Mouse (Mus musculus): ENCODE data around the gene Lcn2.
A peak's percentile ranks its signal among the peaks of the same experiment; 100 is the strongest.

Gene Lcn2

DNA sequence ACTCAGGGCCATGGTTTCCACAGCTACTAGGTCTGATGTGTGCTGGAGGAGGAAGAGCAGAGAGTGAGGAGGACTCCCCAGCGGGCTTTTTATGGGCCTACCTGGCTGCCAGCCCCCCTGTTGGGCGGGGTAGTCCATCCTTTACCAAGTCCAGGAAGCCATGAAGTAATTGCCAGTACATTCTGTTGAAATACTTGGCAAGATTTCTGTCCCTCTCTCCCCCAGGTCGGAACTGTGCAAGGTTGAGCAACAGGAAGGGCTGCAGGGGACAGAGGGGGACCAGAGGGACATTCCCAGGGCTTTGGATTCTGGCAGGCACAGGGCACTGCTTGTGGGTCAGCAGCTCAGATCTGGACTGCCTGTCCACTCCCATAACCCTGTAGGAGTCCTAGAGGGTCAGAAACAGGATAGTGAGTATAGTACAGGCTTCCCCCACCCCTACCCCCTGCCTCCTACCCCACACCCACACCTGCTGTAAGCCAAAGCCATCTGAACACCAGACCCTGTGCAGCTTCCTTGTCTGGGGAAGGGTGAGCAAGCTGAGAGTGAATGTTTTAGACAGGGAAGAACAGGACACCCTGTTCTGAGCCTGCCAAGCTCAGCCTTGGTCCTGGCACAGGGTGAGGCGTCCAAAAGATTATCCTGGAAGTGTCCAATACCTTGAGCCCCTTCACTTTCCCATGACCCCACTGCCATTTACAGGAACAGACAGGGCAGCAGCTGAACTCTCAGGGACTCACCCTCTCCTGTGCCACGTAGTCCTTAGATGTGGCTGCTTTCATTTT is at the start of gene Lcn2:
Lcn2 (minus strand) TSS at position 547 of the 785 bp plus-strand sequence.
- no peak for DNase-seq

DNA sequence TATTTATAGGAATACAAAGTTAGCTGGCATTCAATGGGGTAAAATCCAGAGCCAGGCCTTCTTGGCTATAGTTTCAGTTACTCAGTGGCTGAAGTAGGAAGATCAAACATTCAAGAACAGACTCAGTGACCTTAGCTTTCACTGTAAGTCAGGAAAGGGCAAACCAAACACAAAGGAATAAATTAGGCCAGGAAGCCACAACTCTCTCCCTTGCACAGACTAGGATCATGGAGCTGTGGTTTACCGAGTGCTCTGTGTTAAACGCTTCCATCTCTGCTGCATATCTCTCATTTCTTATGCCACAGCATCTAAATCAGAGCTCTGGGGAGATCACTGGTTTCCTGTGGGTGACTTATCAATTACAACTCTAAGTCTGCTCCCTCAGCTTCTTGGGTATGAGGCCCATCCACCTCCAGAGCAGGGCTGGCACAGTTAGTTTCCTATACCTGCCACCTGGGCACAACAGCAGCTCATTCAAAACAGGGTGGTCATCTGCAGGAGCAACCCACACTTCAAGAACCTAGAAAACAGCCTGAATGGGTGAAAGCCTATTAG is 49.6 kb upstream of the Lcn2 start:
- DNase-seq, result no peak

- DNase-seq, result no peak
Observed at GRCm38 (mm10) chr2:32436686-32437372, 48.8 kb upstream of the Lcn2 start.

- peak; percentile 66 to 76 for DNase-seq
Observed at GRCm38 (mm10) chr2:32430701-32431676, 42.9 kb upstream of the Lcn2 start.

DNA sequence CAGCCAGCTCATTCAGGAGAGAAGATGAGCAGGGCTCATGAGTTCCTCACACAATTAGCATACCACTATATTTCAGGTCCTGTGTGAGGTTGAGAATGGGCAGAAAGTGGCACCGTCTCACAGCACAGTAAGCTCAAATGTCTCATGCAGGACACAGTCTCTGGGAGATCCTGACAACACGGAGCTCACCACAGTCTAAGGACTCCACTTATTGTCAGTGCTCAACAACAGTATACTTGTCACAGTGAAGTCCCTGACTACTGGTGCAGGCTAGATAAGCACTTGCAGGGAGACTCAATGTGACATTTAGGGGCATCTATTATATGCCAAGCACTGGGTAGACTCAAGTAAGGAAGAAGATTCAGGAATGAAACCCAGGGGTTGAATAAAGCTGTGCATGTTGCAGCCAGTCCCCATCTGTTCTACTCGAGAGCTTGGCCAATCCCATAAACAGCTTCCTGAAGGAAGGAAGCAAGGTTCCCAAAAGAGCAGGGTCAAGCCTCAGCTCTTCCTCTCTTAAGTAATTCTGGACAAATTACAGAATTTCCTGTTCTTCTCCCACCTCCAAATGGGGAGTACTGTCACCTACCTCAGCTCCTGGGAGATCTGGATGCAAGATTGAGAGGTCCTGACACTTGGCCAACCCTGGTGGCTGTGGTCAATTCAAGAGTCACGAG is 41.3 kb upstream of the Lcn2 start:
- DNase-seq, result no peak

DNA sequence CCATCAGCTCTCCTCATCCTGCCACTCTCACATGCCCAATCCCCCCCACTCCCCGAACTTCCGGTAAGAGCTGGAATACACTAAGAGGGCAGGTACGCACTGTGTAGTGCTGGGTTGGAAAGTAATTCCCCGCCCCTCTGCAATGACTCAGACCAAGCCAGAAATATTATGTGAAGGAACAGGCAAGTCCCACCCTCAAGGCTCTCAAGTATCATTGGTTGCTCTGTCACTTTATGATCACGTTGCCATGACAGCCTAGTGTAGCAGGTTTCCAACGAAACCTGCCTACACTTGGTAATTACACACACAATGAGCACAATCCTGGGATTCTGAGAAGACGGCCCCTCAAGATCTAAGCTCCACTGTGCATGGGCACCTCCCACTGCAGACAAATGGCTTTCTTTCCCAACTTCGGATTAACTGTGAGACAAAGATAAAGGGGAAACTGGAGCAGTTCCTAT is 40.2 kb upstream of the Lcn2 start:
- DNase-seq, result no peak

DNA sequence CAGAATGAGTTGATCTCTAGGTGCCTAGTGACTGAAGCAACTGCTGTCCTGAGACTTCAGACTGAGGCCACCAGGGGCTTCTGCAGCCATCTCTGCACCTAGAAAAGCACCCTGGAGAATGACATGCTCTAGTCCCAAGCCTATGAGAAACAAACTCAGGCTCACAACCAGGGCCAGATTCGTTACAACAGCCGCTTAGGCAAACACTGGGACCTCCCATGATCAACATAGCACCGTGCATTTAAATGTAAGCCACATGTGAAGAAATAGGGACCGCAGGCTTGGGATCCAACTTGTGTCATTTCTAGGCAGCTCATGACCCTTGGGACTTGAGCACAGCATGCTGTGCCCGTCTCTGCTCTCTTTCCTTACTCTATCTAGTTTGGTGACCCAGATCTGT is 39.7 kb upstream of the Lcn2 start:
- DNase-seq, result no peak

DNA sequence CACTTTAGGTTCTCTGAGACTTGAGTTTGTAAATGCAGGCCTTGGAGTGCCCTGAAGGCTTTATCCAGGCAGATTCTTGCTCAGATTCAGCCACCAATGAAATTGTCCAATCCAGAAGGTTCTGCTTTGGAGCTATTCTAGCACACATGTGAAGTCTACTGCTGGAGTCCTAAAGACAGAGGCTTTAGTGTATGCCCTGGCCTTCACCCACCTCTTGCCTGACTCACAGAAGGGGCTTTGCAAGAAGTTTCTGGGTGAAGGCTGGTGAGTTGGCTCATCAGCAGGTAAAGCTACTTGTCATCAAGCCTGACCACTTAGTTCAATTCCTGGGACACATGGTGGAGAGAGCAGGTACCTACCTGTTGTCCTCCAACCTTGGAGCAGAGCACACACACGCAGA is 38.1 kb upstream of the Lcn2 start:
- no peak for DNase-seq

DNA sequence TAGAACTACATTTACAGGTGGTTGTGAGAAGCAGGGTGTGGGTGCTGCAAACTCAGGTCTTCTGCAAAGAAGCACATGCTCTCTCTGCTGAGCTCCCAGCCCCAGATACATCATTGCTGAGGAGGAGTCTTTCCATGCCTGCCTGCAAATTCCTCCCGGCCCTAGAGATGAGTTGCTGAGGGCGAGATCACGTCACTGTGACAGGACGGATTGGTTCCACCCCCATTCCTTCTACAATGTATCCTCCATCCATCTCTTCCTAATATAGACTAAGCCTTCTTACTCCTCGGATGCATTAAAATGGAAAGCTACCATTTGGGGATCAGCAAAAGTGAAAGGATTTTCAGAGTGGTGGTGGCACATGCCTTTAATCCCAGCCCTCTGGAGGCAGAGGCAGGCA is 37.5 kb upstream of the Lcn2 start:
- DNase-seq, result no peak

DNA sequence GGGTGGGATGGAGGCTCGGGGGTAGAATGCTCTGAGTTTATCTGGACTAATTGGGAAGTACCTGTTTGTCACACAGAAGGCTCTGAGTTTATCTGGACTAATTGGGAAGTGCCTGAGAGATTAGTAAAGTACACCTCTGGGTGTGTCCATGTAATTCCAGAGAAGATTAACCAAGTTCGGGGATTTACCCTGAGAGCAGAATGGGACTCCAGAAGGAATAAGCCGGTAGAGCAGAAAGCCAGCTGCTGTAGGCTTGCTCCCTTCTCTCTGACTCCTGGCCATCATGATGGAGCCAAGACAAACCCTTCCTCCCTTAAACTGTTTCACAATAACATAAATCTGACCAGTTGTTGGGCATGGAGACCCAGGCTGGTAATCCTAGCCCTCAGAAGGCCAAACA is 36.7 kb upstream of the Lcn2 start:
- DNase-seq, result no peak

- DNase-seq, result peak; percentile 88 to 95
Observed at GRCm38 (mm10) chr2:32423481-32424331, 35.7 kb upstream of the Lcn2 start.

GRCm38 (mm10) chr2:32421851-32422251 is 33.8 kb upstream of the Lcn2 start:
- DNase-seq, result peak; percentile 84 to 90

GRCm38 (mm10) chr2:32420647-32421046 is 32.6 kb upstream of the Lcn2 start:
- peak in 1 of 2 experiments; percentile 51 for DNase-seq

DNA sequence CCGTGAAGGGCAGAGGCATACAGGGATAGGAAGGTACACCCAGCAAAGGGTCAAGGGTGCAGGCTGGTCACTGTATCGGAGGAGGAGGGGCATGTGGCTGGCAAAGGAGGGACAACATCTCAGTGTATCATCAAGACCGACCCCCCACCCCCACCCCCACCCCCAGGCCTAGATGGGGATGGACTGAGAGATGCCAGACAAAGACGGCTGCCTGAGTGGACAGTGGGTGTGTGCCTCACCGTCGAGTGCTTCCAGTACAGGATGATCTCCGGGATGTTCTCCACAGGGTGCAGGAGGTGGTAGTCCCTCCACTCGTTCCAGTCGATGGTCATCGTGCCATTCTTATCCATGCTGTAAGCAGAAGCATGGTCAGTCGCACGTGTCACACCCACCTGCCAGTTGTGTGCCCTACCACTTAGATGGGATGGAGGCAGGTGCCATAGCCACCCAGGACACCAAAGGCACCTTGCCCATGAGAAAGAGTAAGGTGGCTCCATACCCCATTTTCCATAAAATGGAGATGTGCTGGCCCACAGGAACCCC is 32.1 kb upstream of the Lcn2 start:
- DNase-seq, result no peak

GRCm38 (mm10) chr2:32419359-32419758 is 31.3 kb upstream of the Lcn2 start:
- DNase-seq, result peak; percentile 93 to 94

- DNase-seq, result peak; percentile 71 to 74
Observed at GRCm38 (mm10) chr2:32418430-32419151, 30.5 kb upstream of the Lcn2 start.

DNA sequence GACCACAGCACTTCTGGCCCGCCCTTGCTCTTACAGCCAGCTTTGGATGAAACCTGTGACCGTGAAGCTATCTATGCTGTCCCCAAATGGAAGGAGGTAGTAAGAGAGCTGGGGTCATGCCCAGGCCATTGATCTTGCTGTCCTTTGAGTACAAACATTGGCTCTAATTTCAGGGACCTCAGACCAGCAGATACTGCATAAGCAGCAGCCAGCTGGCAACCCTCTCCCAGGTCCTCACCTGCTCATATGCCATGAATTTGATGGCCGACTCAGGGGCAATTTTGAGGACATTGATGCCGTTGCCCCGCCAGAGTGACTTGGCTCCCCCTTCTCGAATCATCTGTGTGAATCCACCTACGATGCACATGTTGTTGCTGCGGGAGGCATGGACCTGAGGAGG is 29.4 kb upstream of the Lcn2 start:
- DNase-seq, result no peak

DNA sequence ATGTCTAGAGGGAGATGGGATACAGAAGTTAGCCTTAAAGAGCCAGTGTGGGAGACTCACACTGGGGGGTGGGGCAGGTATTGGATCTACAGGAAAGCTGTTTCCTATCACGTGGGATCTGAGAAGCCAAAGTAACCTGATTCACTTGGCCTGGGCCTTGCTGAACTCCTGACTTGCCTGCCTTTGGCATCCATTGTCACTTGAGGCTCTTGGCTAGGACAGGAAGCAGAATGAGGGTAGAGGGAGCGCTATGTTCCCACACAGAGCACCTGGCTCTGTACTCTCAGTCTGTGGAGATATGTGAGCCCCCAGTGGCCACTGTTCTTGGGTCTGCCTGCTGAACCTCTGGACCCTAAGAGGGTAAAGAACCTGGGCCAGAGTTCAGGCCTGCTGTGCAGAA is 28.5 kb upstream of the Lcn2 start:
- DNase-seq, result no peak

- peak in 1 of 2 experiments; percentile 50 for DNase-seq
Observed at GRCm38 (mm10) chr2:32415801-32416200, 27.7 kb upstream of the Lcn2 start.

- DNase-seq, result no peak
Observed at GRCm38 (mm10) chr2:32413936-32414335, 25.9 kb upstream of the Lcn2 start.

Data from kidney, adult 8-10 months (tissue).